Mouse (Mus musculus) stomach, postnatal 0 days (tissue): ENCODE measurements around the gene Wfdc15b. TPM values are rescaled to one million over a fixed set of nuclear protein-coding genes. Genes with fewer than 3 reads are reported as not detected.

Source experiments
- ATAC-seq: fragments of 200-750 bp; cut with Nextera tagmentation; 2 replicates; pipeline ENCODE4 v1.8.0; 2017; ENCODE audit not compliant: low FRiP score, low TSS enrichment
- DNase-seq: peaks from one replicate; pipeline ENCODE4 v3.0.0-alpha.2; 2016; ENCODE audit warnings: low spot score
- H3K27ac ChIP-seq: fragments of 300-500 bp; sonication (generic); replicated peaks from 2 replicates; pipeline ENCODE4 v1.5.1; 2014; ENCODE audit warnings: mild to moderate bottlenecking, control low read depth
- H3K27me3 ChIP-seq: fragments of 300-500 bp; sonication (generic); 2 replicates; pipeline ENCODE4 v1.6.1; 2014; ENCODE audit warnings: low read length; ENCODE audit not compliant: control insufficient read depth, insufficient read depth
- H3K36me3 ChIP-seq: fragments of 300-500 bp; sonication (generic); 2 replicates; pipeline ENCODE4 v1.6.1; 2014; ENCODE audit warnings: low read length, mixed read lengths; ENCODE audit not compliant: control insufficient read depth, insufficient read depth
- H3K4me1 ChIP-seq: fragments of 300-500 bp; sonication (generic); replicated peaks from 2 replicates; pipeline ENCODE4 v1.6.1; 2014; ENCODE audit warnings: antibody characterized with exemption; ENCODE audit not compliant: control insufficient read depth, insufficient read depth
- H3K4me2 ChIP-seq: fragments of 300-500 bp; sonication (generic); replicated peaks from 2 replicates; pipeline ENCODE4 v1.6.1; 2014; ENCODE audit warnings: low read depth, mild to moderate bottlenecking, control low read depth, moderate library complexity
- H3K4me3 ChIP-seq: fragments of 300-500 bp; sonication (generic); 2 replicates; pipeline ENCODE4 v1.5.1; 2014; ENCODE audit warnings: low read depth, low read length, control low read depth
- H3K9ac ChIP-seq: fragments of 300-500 bp; sonication (generic); 2 replicates; pipeline ENCODE4 v1.6.1; 2014; ENCODE audit warnings: mild to moderate bottlenecking, low read length, control low read depth, mixed read lengths
- H3K9me3 ChIP-seq: fragments of 300-500 bp; sonication (generic); 2 replicates; pipeline ENCODE4 v1.6.1; 2016; ENCODE audit warnings: low read length; ENCODE audit not compliant: control insufficient read depth
- CTCF ChIP-seq: IDR thresholded peaks from 2 replicates; pipeline ENCODE4 v1.5.1; 2016; ENCODE audit warnings: antibody characterized with exemption, low read depth, mild to moderate bottlenecking, moderate library complexity
- EP300 ChIP-seq: optimal IDR thresholded peaks from 2 replicates; pipeline ENCODE3; 2016; ENCODE audit warnings: antibody characterized with exemption
- WGBS: fragments of 180-500 bp; shearing (Covaris S2); extraction: QIAGEN DNeasy Blood & Tissue Kit; methylation state at CpG from one replicate; pipeline ENCODE4 v1.1.7; 2014; 5-methylcytosine and 5-hydroxymethylcytosine counted together
- polyA plus RNA-seq: library from polyadenylated mRNA; unstranded; fragments of >200 nt; fragmentation: Nextera tagmentation; extraction: Ambion mirVana; gene quantifications from 2 replicates; pipeline ENCODE4 v1.2.1, GENCODE M21; 2015

The Wfdc15b gene
- polyA plus RNA-seq, 1 experiment from 2014 or later = 16.2 TPM

DNA sequence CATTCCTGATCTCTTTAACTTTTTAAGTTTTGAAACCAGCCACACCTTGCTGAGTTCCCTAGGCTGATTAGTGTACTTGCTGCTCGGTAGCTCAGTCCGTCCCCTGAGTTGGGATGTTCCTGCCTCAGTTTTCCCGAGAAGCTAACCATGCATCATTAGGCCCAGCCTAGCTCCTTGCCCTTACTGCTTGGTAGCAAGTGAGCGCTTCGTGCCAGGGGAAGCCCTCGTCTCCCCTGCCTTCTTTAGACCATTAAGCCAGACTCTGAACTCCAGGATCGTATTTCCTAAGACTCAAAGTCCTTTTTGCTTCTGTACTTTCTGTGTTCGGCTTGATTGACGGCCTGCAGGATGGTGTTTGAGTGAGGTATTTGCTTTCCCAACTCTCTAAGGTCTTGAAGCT, 38.1 kb downstream of the Wfdc15b start:
- no peaks in the 10 kb centered on the region for H3K27me3 ChIP-seq
- H3K4me3 ChIP-seq = no peak overlapping the region
- no peak overlapping the region for H3K9ac ChIP-seq
- no peaks in the 10 kb centered on the region for H3K9me3 ChIP-seq
- H3K27ac ChIP-seq = no peak overlapping the region
- no peak for DNase-seq
- H3K4me2 ChIP-seq = no peak overlapping the region
- TF ChIP-seq EP300 (no peak), CTCF (no peak)
- ATAC-seq = no peak
- WGBS = 55% methylated on average over 9 of the region's 9 CpGs
- H3K4me1 ChIP-seq = no peaks in the 10 kb centered on the region
- H3K36me3 ChIP-seq = no peaks in the 10 kb centered on the region

GRCm38 (mm10) chr2:164182692-164183255, 38.7 kb downstream of the Wfdc15b start, which contains the start of gene Wfdc5:
Wfdc5 (minus strand) TSS chr2:164182742.
- Histone ChIP-seq H3K4me1 (no peaks in the 10 kb centered on the region), H3K9me3 (no peaks in the 10 kb centered on the region), H3K36me3 (no peaks in the 10 kb centered on the region), H3K27me3 (no peaks in the 10 kb centered on the region), H3K9ac (no peak within 1 kb of the TSS), H3K27ac (peak within 1 kb of the TSS; percentile 20; the same call in 1 of the 2 replicates), H3K4me2 (no peak within 1 kb of the TSS), H3K4me3 (no peak within 1 kb of the TSS)
- TF ChIP-seq EP300 (no peak), CTCF (no peak)
- DNase-seq (no peak), ATAC-seq (no peak)
- WGBS = 63% methylated on average over 7 of the region's 7 CpGs

DNA sequence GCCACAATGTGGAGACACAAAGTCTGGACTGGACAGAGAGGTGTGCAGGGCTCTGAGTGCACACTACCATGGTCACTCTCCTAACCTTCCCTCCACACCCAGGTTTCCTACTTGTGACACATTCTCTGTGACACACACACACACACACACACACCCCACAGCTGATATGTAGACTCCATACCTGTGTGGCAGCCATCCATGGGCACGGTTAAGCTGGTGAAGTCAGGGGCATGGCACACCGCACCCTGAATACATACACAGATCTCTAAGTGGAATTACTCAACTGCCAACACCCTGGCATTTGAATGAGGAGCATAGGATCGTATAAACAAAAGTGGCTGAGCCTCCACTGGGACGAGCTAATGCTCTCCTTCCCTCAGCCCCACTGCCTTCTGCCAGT, 40.7 kb downstream of the Wfdc15b start:
- no peak for TF ChIP-seq CTCF
- no peak for TF ChIP-seq EP300
- H3K27me3 ChIP-seq = no peaks in the 10 kb centered on the region
- H3K4me3 ChIP-seq = no peak overlapping the region
- no peaks in the 10 kb centered on the region for H3K4me1 ChIP-seq
- 44% methylated on average over 4 of the region's 4 CpGs for WGBS
- no peaks in the 10 kb centered on the region for H3K36me3 ChIP-seq
- H3K9me3 ChIP-seq = no peaks in the 10 kb centered on the region
- H3K27ac ChIP-seq = peak overlapping the region; percentile 40; the same call in 1 of the 2 replicates
- ATAC-seq (peak; percentile 73), DNase-seq (peak; percentile 39)
- no peak overlapping the region for H3K9ac ChIP-seq
- H3K4me2 ChIP-seq = no peak overlapping the region

DNA sequence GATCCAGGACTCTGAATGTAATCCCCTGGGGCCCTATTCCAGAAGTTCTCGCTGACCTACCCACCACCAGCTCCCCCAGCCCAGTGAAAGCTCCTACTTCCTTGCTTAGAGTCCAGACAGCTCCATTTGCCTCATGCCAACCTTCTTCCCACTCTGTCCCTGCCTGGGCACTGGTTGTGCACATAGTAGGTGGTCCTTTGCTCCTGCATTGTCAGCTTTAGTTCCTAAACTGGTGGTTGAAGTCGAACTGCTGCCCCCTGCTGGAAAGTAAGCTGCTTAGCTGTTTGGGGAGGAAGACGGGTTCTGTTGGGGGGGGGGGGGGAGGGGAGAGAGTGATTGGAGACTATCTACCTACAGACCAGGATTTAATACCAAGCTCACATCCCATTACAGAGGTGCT, 41.3 kb downstream of the Wfdc15b start:
- Histone ChIP-seq H3K36me3 (no peaks in the 10 kb centered on the region), H3K9me3 (no peaks in the 10 kb centered on the region), H3K4me1 (no peaks in the 10 kb centered on the region), H3K4me3 (no peak overlapping the region), H3K4me2 (no peak overlapping the region), H3K27ac (no peak overlapping the region), H3K27me3 (no peaks in the 10 kb centered on the region), H3K9ac (no peak overlapping the region)
- ATAC-seq (no peak), DNase-seq (no peak)
- TF ChIP-seq EP300 = no peak
- TF ChIP-seq CTCF = peak; percentile 66
- 39% methylated on average over 3 of the region's 3 CpGs for WGBS

DNA sequence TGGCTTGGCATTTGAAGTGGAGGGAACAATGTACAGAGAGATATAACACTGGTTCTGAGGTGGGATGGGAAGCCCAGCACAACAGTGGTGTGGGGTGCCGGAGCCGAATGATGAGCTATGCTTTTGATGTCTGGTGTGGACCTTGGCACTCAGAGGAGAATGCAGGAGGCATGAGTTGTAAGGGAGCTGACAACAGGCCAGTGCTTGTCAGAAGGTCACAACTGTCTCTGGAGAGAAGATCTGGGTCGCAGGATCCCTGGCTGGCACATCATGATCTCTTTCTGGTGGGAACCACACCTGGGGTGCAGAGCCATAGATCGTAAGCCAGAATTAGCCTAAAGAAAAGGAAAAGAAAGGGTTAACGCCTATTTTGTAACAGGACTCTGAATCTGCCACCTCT, 43.6 kb downstream of the Wfdc15b start:
- TF ChIP-seq CTCF = no peak
- no peak for TF ChIP-seq EP300
- Histone ChIP-seq H3K9me3 (no peaks in the 10 kb centered on the region), H3K4me1 (no peaks in the 10 kb centered on the region), H3K4me3 (no peak overlapping the region), H3K27me3 (no peaks in the 10 kb centered on the region), H3K4me2 (no peak overlapping the region), H3K27ac (no peak overlapping the region), H3K36me3 (no peaks in the 10 kb centered on the region), H3K9ac (no peak overlapping the region)
- WGBS = 81% methylated on average over 5 of the region's 5 CpGs
- ATAC-seq (no peak), DNase-seq (no peak)

GRCm38 (mm10) chr2:164175850-164176249, 45.6 kb downstream of the Wfdc15b start:
- ATAC-seq = no peak
- TF ChIP-seq EP300 = no peak
- no peak for TF ChIP-seq CTCF

More at GRCm38 (mm10) chr2:164175850-164176249, 45.6 kb downstream of the Wfdc15b start:
- Histone ChIP-seq H3K9ac (no peak overlapping the region), H3K4me2 (no peak overlapping the region), H3K4me1 (no peaks in the 10 kb centered on the region), H3K4me3 (no peak overlapping the region), H3K36me3 (no peaks in the 10 kb centered on the region), H3K9me3 (no peaks in the 10 kb centered on the region), H3K27ac (no peak overlapping the region), H3K27me3 (0 out of 2 replicates have a peak, but pooled peaks cover 3% of the 10 kb centered on the region)
- no peak for DNase-seq
- WGBS = 67% methylated on average over 3 of the region's 3 CpGs
